Comparison of ENCODE assay signal across 9 mouse cellular contexts in the genomic region with DNA sequence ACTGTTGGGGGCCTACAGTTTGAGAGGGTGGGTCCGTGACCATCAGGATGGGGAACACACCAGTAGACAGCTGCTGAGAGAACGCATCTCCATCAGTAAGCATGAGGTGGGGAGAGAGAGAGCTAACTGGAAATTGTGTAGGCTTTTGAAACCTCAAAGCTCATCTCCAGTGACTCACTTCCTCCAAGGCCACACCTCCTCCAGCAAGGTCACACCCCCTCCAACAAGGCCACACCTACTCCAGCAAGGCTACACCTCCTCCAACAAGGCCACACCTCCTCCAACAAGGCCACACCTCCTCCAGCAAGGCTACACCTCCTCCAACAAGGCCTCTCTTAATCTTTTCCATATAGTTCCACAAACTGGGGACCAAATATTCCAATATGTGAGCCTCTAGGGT. TPM values are rescaled to one million over a fixed set of nuclear protein-coding genes. Genes with fewer than 3 reads are reported as not detected.
A peak's percentile ranks its signal among the peaks of the same experiment; 100 is the strongest.
DNase-seq lines count a peak whose midpoint lies in the region; ATAC-seq and TF ChIP-seq lines count a peak whose summit lies in the region.
"Had no signal": no experiment of that assay in that cellular context is flagged by ENCODE, and none has a peak within 500 bp of the region (broad histone marks: within the 10 kb centered on the region; RNA-seq: fewer than 3 reads in every experiment).

No protein-coding gene starts in this region.

- H3K27me3 ChIP-seq in lung, postnatal 0 days (replicated peaks; ENCODE audit: insufficient read depth, low read length), result no peaks in the 10 kb centered on the region
- H3K27me3 ChIP-seq in stomach, postnatal 0 days (ENCODE audit: control insufficient read depth, insufficient read depth, low read length), result no peaks in the 10 kb centered on the region
- no peaks in the 10 kb centered on the region for H3K27me3 ChIP-seq in midbrain, embryonic 14.5 days (ENCODE audit: control insufficient read depth, insufficient read depth, low read length)

- intact Hi-C loops in gastrocnemius, postnatal 36 days (cut with DNase I), result no loop called here

- no peak overlapping the region for H3K27ac ChIP-seq in lung, postnatal 0 days (ENCODE audit: low read length)
- no peak overlapping the region for H3K27ac ChIP-seq in stomach, postnatal 0 days (replicated peaks)
- no peak overlapping the region for H3K27ac ChIP-seq in midbrain, embryonic 14.5 days (replicated peaks; ENCODE audit: low read depth, low read length)
- no peak overlapping the region for H3K27ac ChIP-seq in layer of hippocampus, adult 2 months

- peak; percentile 32 for DNase-seq in lung, postnatal 0 days (ENCODE audit: low spot score)
- no peak for DNase-seq in lung, adult 2 months
- DNase-seq in Muller cell, postnatal 12 days (ENCODE audit: inconsistent ontology term), result peak; percentile 59
- peak; percentile 61 for DNase-seq in stomach, postnatal 0 days (ENCODE audit: low spot score)
- no peak for DNase-seq in gastrocnemius, postnatal 36 days
- DNase-seq in midbrain, embryonic 14.5 days, result no peak
- DNase-seq in layer of hippocampus, adult 2 months (ENCODE audit: low spot score in 2 of 2), result no peak

- no peak overlapping the region for H3K4me2 ChIP-seq in lung, postnatal 0 days (replicated peaks; ENCODE audit: low read depth, low read length)
- no peak overlapping the region for H3K4me2 ChIP-seq in stomach, postnatal 0 days (replicated peaks; ENCODE audit: low read depth)
- H3K4me2 ChIP-seq in midbrain, embryonic 14.5 days (ENCODE audit: low read length), result no peak overlapping the region

- WGBS in lung, postnatal 0 days, result 92% methylated on average over 2 of the region's 2 CpGs
- 91% methylated on average over 2 of the region's 2 CpGs for WGBS in lung, adult 2 months
- WGBS in stomach, postnatal 0 days, result 96% methylated on average over 2 of the region's 2 CpGs
- WGBS in midbrain, embryonic 14.5 days, result 95% methylated on average over 2 of the region's 2 CpGs

- TF ChIP-seq CTCF in lung, postnatal 0 days (IDR thresholded peaks at IDR 0.05), result no peak
- no peak for TF ChIP-seq CTCF in lung, adult 2 months (IDR thresholded peaks at IDR 0.05; ENCODE audit: insufficient read depth, low read length)
- TF ChIP-seq CTCF in stomach, postnatal 0 days (IDR thresholded peaks at IDR 0.05; ENCODE audit: low read depth), result no peak
- no peak for TF ChIP-seq CTCF in layer of hippocampus, adult 2 months (conservative IDR thresholded peaks at IDR 0.05)

- no peaks in the 10 kb centered on the region for H3K4me1 ChIP-seq in lung, postnatal 0 days (ENCODE audit: insufficient read depth, low read depth, low read length)
- no peaks in the 10 kb centered on the region for H3K4me1 ChIP-seq in lung, adult 2 months (ENCODE audit: control insufficient read depth, insufficient read depth, low read length)
- no peaks in the 10 kb centered on the region for H3K4me1 ChIP-seq in stomach, postnatal 0 days (replicated peaks; ENCODE audit: control insufficient read depth, insufficient read depth)
- H3K4me1 ChIP-seq in midbrain, embryonic 14.5 days (ENCODE audit: control insufficient read depth, insufficient read depth, low read length), result no peaks in the 10 kb centered on the region

- TF ChIP-seq EP300 in lung, postnatal 0 days (IDR thresholded peaks at IDR 0.05), result no peak
- TF ChIP-seq EP300 in stomach, postnatal 0 days (optimal IDR thresholded peaks at IDR 0.05), result no peak

- ATAC-seq in lung, postnatal 0 days, result 0 out of 2 replicates have a peak, but pooled peaks have one; percentile 13
- peak; percentile 55 for ATAC-seq in inflammation-experienced regulatory T-cells, adult 6 months
- no peak for ATAC-seq in stomach, postnatal 0 days (ENCODE audit: low FRiP score, low TSS enrichment)
- no peak for ATAC-seq in midbrain, embryonic 14.5 days (ENCODE audit: low FRiP score, low TSS enrichment)
- ATAC-seq: hindbrain, embryonic 16.5 days had no signal

- no peaks in the 10 kb centered on the region for H3K9me3 ChIP-seq in lung, postnatal 0 days (ENCODE audit: low read length)
- no peaks in the 10 kb centered on the region for H3K9me3 ChIP-seq in stomach, postnatal 0 days (ENCODE audit: control insufficient read depth, low read length)
- no peaks in the 10 kb centered on the region for H3K9me3 ChIP-seq in midbrain, embryonic 14.5 days (ENCODE audit: control insufficient read depth, low read length)

- no peak overlapping the region for H3K4me3 ChIP-seq in lung, postnatal 0 days (ENCODE audit: low read depth, low read length)
- no peak overlapping the region for H3K4me3 ChIP-seq in lung, adult 2 months (replicated peaks; ENCODE audit: extremely low read depth, low read depth, low read length)
- no peak overlapping the region for H3K4me3 ChIP-seq in stomach, postnatal 0 days (ENCODE audit: low read depth, low read length)
- no peak overlapping the region for H3K4me3 ChIP-seq in midbrain, embryonic 14.5 days (replicated peaks; ENCODE audit: low read depth, low read length)
- H3K4me3 ChIP-seq in layer of hippocampus, adult 2 months, result no peak overlapping the region

- H3K9ac ChIP-seq in lung, postnatal 0 days (replicated peaks; ENCODE audit: low read depth), result no peak overlapping the region
- no peak overlapping the region for H3K9ac ChIP-seq in stomach, postnatal 0 days (ENCODE audit: low read length)
- H3K9ac ChIP-seq in midbrain, embryonic 14.5 days (replicated peaks; ENCODE audit: low read length), result no peak overlapping the region

- no peak for TF ChIP-seq POLR2A in lung, adult 2 months (IDR thresholded peaks at IDR 0.05; ENCODE audit: borderline replicate concordance, extremely low read depth, low read depth, low read length)

- H3K36me3 ChIP-seq in lung, postnatal 0 days (ENCODE audit: insufficient read depth, low read length), result peaks cover 3% of the 10 kb centered on the region; the same call in 1 of the 2 replicates
- H3K36me3 ChIP-seq in stomach, postnatal 0 days (ENCODE audit: control insufficient read depth, insufficient read depth, low read length), result peaks cover 9% of the 10 kb centered on the region; the same call in 1 of the 2 replicates
- H3K36me3 ChIP-seq in midbrain, embryonic 14.5 days (ENCODE audit: control insufficient read depth, insufficient read depth, low read length), result peaks cover 54% of the 10 kb centered on the region

RNA-seq across cellular contexts. Expression of a gene that starts 13.9 kb away (rescaled TPM):
- polyA plus RNA-seq in lung, postnatal 0 days (2015; fragmentation: Nextera tagmentation; extraction: Ambion mirVana), result 6.0 and 7.4 TPM in 2 replicates
- polyA plus RNA-seq in lung, adult 2 months (2012; rRNA removed), result 10.0 and 10.3 TPM in 2 replicates
- 10 to 100 TPM; 11.6 to 18.9 (median 11.9) TPM for polyA plus RNA-seq in inflammation-experienced regulatory T-cells, adult 6 months (2017; shearing (Covaris generic))
- 9.4 and 10.8 TPM in 2 replicates for polyA plus RNA-seq in stomach, postnatal 0 days (2015; fragmentation: Nextera tagmentation; extraction: Ambion mirVana)
- 10 to 100 TPM; 18.4 to 20.8 TPM for total RNA-seq in gastrocnemius, postnatal 36 days (2021)
- polyA plus RNA-seq in midbrain, embryonic 14.5 days (2014; fragmentation: Nextera tagmentation; extraction: Ambion mirVana), result 16.0 and 16.2 TPM in 2 replicates
- total RNA-seq in layer of hippocampus, adult 2 months (2021), result 10 to 100 TPM; 18.9 to 23.3 TPM

Comparison
In these comparisons a context has a peak if more than half of its experiments do, and no peak if none do; other contexts are left out.
1. DNase-seq: peak in lung, postnatal 0 days (single experiment), Muller cell, postnatal 12 days (single experiment) and stomach, postnatal 0 days (single experiment); none in lung, adult 2 months (single experiment), gastrocnemius, postnatal 36 days (0 of 2), midbrain, embryonic 14.5 days (single experiment) and layer of hippocampus, adult 2 months (0 of 2).
2. ATAC-seq: peak in lung, postnatal 0 days (single experiment) and inflammation-experienced regulatory T-cells, adult 6 months (single experiment); none in stomach, postnatal 0 days (single experiment) and midbrain, embryonic 14.5 days (single experiment).